Comparison of ENCODE assay signal across 9 mouse cellular contexts in the genomic region with DNA sequence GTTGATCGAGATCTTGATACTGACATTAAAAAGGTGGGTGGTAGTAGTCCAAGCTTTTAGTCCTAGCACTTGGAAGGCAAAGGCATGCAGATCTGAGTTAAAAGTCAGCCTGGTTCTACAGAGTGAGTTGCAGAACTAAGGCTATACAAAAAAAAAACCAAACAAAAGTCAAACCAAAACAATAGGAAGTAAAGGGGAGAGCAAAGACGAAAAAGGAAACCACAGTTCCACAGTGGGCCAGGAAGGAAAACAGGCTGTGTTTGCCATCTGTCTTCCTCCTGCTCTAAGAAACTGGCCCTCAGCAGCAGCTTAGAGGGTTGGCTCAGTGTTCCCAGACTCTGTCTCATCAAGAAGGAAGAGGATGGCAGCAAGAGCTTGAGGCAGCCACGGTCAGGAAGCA. TPM values are rescaled to one million over a fixed set of nuclear protein-coding genes. Genes with fewer than 3 reads are reported as not detected.
DNase-seq lines count a peak whose midpoint lies in the region; ATAC-seq and TF ChIP-seq lines count a peak whose summit lies in the region.
"Had no signal": no experiment of that assay in that cellular context is flagged by ENCODE, and none has a peak within 500 bp of the region (broad histone marks: within the 10 kb centered on the region; RNA-seq: fewer than 3 reads in every experiment).

No protein-coding gene starts in this region.

- no peak overlapping the region for H3K4me2 ChIP-seq in liver, embryonic 14.5 days (ENCODE audit: low read depth)
- H3K4me2 ChIP-seq in kidney, embryonic 16.5 days (replicated peaks; ENCODE audit: low read depth, low read length) = no peak overlapping the region
- H3K4me2 ChIP-seq: hindbrain, embryonic 14.5 days had no signal

- intact Hi-C loops in heart, postnatal 10 days (cut with DNase I) = no loop called here

- DNase-seq in heart, adult 8-10 months (ENCODE audit: low spot score) = peak; percentile 20
- DNase-seq in heart, postnatal 10 days = no peak
- DNase-seq in thymus, postnatal 0 days (ENCODE audit: low spot score) = peak; percentile 15
- DNase-seq in thymus, adult 18-20 months = no peak
- DNase-seq in liver, embryonic 14.5 days (ENCODE audit: low read depth in 3 of 3, low spot score in 3 of 3) = no peak
- no peak for DNase-seq in adrenal gland, postnatal 36 days
- DNase-seq: cerebellum, adult 8-10 months had no signal

- ATAC-seq in liver, embryonic 14.5 days (ENCODE audit: insufficient read depth) = no peak
- ATAC-seq in kidney, embryonic 16.5 days (ENCODE audit: low FRiP score, low TSS enrichment) = no peak

- no peaks in the 10 kb centered on the region for H3K9me3 ChIP-seq in liver, embryonic 14.5 days (ENCODE audit: control insufficient read depth, low read length)
- no peaks in the 10 kb centered on the region for H3K9me3 ChIP-seq in kidney, embryonic 16.5 days (ENCODE audit: low read length)

- H3K4me3 ChIP-seq in liver, embryonic 14.5 days (ENCODE audit: insufficient read depth in 1 of 2, low read depth in 2 of 2, low read length in 2 of 2) = no peak overlapping the region
- no peak overlapping the region for H3K4me3 ChIP-seq in kidney, embryonic 16.5 days (ENCODE audit: low read length)

- no peak for TF ChIP-seq EP300 in liver, embryonic 14.5 days (IDR thresholded peaks at IDR 0.05; ENCODE audit: low read depth)

- H3K27me3 ChIP-seq in liver, embryonic 14.5 days (ENCODE audit: control insufficient read depth, insufficient read depth, low read length) = no peaks in the 10 kb centered on the region
- no peaks in the 10 kb centered on the region for H3K27me3 ChIP-seq in kidney, embryonic 16.5 days (ENCODE audit: insufficient read depth, low read length)

- peak overlapping the region; percentile 23; the same call in 1 of the 2 replicates for H3K9ac ChIP-seq in liver, embryonic 14.5 days (replicated peaks)
- H3K9ac ChIP-seq in kidney, embryonic 16.5 days (replicated peaks; ENCODE audit: low read length) = no peak overlapping the region
- H3K9ac ChIP-seq: hindbrain, embryonic 14.5 days had no signal

- peaks cover 76% of the 10 kb centered on the region for H3K36me3 ChIP-seq in liver, embryonic 14.5 days (replicated peaks; ENCODE audit: control insufficient read depth, insufficient read depth, low read depth)
- peaks cover 57% of the 10 kb centered on the region for H3K36me3 ChIP-seq in kidney, embryonic 16.5 days (ENCODE audit: insufficient read depth, low read length)

- H3K27ac ChIP-seq in liver, embryonic 14.5 days = peak overlapping the region; percentile 35; the same call in 1 of the 2 replicates
- H3K27ac ChIP-seq in kidney, embryonic 16.5 days (ENCODE audit: low read length) = no peak overlapping the region
- H3K27ac ChIP-seq: hindbrain, embryonic 14.5 days had no signal

- H3K4me1 ChIP-seq in liver, embryonic 14.5 days (replicated peaks; ENCODE audit: control insufficient read depth in 2 of 2, insufficient read depth in 2 of 2, low read length in 1 of 2) = peaks cover 10 to 17% of the 10 kb centered on the region in 2 experiments
- H3K4me1 ChIP-seq in kidney, embryonic 16.5 days (ENCODE audit: insufficient read depth, low read length) = no peaks in the 10 kb centered on the region

- 17% methylated on average over 3 of the region's 3 CpGs for WGBS in liver, embryonic 14.5 days (ENCODE audit: insufficient replicate concordance)
- 62% methylated on average over 3 of the region's 3 CpGs for WGBS in kidney, embryonic 16.5 days

- TF ChIP-seq CTCF in liver, embryonic 14.5 days (IDR thresholded peaks at IDR 0.05; ENCODE audit: low read depth) = no peak

RNA-seq across cellular contexts. Expression of a gene that starts 10.4 kb away (rescaled TPM):
- total RNA-seq in heart, adult 8-10 months (2022) = 10 to 100 TPM; 22.9 to 35.5 (median 27.7) TPM
- 10 to 100 TPM; 40.6 to 44.9 TPM for total RNA-seq in heart, postnatal 10 days (2021)
- polyA plus RNA-seq in thymus, postnatal 0 days (2015; fragmentation: Nextera tagmentation; extraction: Ambion mirVana) = 53.3 and 54.4 TPM in 2 replicates
- 26.2 and 30.8 TPM in 2 replicates for polyA plus RNA-seq in liver, embryonic 14.5 days (2012; rRNA removed)
- 47.3 and 52.4 TPM in 2 replicates for polyA plus RNA-seq in liver, embryonic 14.5 days (2014; fragmentation: Nextera tagmentation; extraction: Ambion mirVana)
- 75.8 and 76.6 TPM in 2 replicates for polyA plus RNA-seq in kidney, embryonic 16.5 days (2015; fragmentation: Nextera tagmentation; extraction: Ambion mirVana)
- 10 to 100 TPM; 53.3 to 60.1 TPM for total RNA-seq in adrenal gland, postnatal 36 days (2021)

RNA-seq across cellular contexts. Expression of a gene that starts 29.4 kb away (rescaled TPM):
- 10 to 100 TPM; 52.5 to 65.4 (median 57.5) TPM for total RNA-seq in heart, adult 8-10 months (2022)
- 10 to 100 TPM; 66.2 to 67.4 TPM for total RNA-seq in heart, postnatal 10 days (2021)
- polyA plus RNA-seq in thymus, postnatal 0 days (2015; fragmentation: Nextera tagmentation; extraction: Ambion mirVana) = 32.1 and 37.7 TPM in 2 replicates
- polyA plus RNA-seq in liver, embryonic 14.5 days (2012; rRNA removed) = 17.7 and 18.9 TPM in 2 replicates
- 17.2 and 24.8 TPM in 2 replicates for polyA plus RNA-seq in liver, embryonic 14.5 days (2014; fragmentation: Nextera tagmentation; extraction: Ambion mirVana)
- 64.5 and 76.4 TPM in 2 replicates for polyA plus RNA-seq in kidney, embryonic 16.5 days (2015; fragmentation: Nextera tagmentation; extraction: Ambion mirVana)
- 10 to 100 TPM; 32.8 to 43.9 TPM for total RNA-seq in adrenal gland, postnatal 36 days (2021)

RNA-seq across cellular contexts. Expression of a gene that starts 44.5 kb away (rescaled TPM):
- 10 to 100 TPM; 31.8 to 37.4 (median 33.7) TPM for total RNA-seq in heart, adult 8-10 months (2022)
- total RNA-seq in heart, postnatal 10 days (2021) = 10 to 100 TPM; 38.9 to 43.5 TPM
- 37.2 and 43.2 TPM in 2 replicates for polyA plus RNA-seq in thymus, postnatal 0 days (2015; fragmentation: Nextera tagmentation; extraction: Ambion mirVana)
- 12.4 and 16.9 TPM in 2 replicates for polyA plus RNA-seq in liver, embryonic 14.5 days (2012; rRNA removed)
- polyA plus RNA-seq in liver, embryonic 14.5 days (2014; fragmentation: Nextera tagmentation; extraction: Ambion mirVana) = 21.4 and 24.4 TPM in 2 replicates
- polyA plus RNA-seq in kidney, embryonic 16.5 days (2015; fragmentation: Nextera tagmentation; extraction: Ambion mirVana) = 59.9 and 62.7 TPM in 2 replicates
- 10 to 100 TPM; 46.1 to 46.7 TPM for total RNA-seq in adrenal gland, postnatal 36 days (2021)

Comparison
In these comparisons a context has a peak if more than half of its experiments do, and no peak if none do; other contexts are left out.
1. DNase-seq: peak in heart, adult 8-10 months (single experiment) and thymus, postnatal 0 days (single experiment); none in heart, postnatal 10 days (0 of 2), thymus, adult 18-20 months (0 of 2), liver, embryonic 14.5 days (0 of 3) and adrenal gland, postnatal 36 days (0 of 2).